Mouse (Mus musculus) granulocyte monocyte progenitor cell, adult 5-6 weeks (primary cell): ENCODE data around the gene Cfap54. TPM values are rescaled to one million over a fixed set of nuclear protein-coding genes. Genes with fewer than 3 reads are reported as not detected.
A peak's percentile ranks its signal among the peaks of the same experiment; 100 is the strongest.

Source experiments
- ATAC-seq: replicated peaks from 2 replicates; pipeline ENCODE4 v1.8.0; 2016; ENCODE audit warnings: mild to moderate bottlenecking, moderate TSS enrichment, inconsistent platforms; ENCODE audit not compliant: poor library complexity, severe bottlenecking
- total RNA-seq, 2 experiments: library from RNA; stranded (forward) in 1 of 2; stranded (reverse) in 1 of 2; fragments of 200-712, 200-1000 nt in 1 of 2; fragments of >200 nt in 1 of 2; fragmentation: Nextera tagmentation in 1 of 2; gene quantifications; 2 replicates each; pipeline ENCODE4 v1.2.3; 2014 to 2017

The Cfap54 gene
- total RNA-seq (2014; fragmentation: Nextera tagmentation), result 0.11 and 1.4 TPM in 2 replicates
- total RNA-seq (2017), result 0.69 and 0.82 TPM in 2 replicates

DNA sequence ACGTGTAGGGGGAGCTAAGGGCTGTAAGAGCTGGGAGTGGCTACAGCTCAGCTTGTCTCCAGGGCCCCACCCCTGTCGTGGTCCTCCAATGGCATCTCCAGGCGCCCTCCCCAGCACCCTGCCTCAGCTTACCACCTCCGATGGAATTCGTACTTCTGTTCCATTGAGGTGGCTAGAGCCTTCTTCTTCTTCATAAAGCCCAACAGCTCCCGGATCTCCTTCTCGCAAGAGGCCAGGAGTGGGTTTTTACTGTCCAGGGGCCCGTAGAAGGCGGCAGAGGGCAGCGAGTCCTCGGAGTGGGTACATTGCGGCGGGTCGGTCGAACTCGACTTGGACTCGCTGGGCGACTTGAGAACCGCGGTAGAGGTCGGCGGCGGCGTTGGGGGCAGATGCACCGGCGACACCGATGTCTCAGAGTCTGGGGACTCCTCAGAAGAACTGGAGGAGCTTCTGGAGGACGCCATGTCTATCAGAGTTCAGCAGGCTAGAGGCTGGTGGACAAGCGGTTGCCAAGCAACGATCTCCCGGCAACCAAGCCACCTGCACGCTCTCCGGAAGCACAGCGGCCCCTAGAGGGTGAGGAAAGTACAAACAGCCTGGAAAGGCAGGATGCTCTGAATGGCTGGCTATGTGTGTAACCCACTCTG, at the start of gene Cfap54:
Gene Cfap54, minus strand, starts transcription at position 486 of the 647 bp plus-strand sequence.
- peak; percentile 80 for ATAC-seq

DNA sequence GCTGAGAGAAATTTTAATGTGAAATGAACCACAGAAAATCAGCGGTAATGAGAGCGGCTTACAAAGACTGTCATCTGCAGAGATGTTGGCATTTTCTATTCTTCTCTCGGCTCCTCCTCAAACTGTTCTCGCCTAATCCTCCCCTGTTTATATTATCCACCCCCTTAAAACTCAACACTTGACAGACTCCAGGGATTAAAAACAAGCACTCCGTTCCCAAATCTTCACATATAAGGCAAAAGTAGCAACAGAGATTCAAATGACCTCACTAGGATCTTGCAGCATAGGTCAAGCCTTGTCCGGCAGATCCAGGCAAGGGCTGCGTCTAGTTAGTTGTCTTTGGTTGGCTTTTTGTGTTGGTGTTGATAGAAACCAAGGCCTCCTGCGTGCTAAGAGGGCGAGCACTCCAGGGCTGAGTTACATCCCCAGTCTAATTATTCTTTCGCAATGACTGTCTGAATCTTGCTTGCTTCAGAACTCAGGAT, 49.1 kb upstream of the Cfap54 start:
- ATAC-seq, result peak; percentile 55

DNA sequence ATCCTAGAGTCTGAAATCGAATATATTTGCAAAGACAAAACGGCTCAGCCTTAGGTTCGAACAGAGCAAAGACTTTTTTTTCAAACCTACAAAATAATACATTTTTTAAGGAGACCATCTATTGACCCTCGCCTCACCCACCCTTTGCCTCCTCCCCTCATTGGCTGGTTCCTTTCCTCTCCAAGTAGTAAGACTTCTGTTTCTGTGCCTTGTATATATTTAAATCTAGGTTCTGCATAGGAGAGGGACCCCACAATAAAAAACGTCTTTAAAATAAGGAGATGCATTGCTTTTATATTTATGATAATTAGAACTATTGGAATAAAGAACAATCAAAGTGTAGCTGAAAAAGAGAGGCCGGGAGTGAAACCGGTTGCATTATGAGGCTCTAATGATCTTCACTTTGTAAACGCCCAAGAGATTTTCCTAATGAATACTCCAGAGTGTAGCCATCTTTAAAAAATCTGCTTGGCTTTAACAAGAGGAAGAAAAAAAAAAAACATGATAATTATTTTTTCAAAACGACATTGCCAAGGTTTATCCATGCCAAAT, 48.6 kb upstream of the Cfap54 start:
- no peak for ATAC-seq

GRCm38 (mm10) chr10:93129345-93129744, 47.9 kb upstream of the Cfap54 start:
- ATAC-seq, result no peak

GRCm38 (mm10) chr10:93128566-93128965, 47.1 kb upstream of the Cfap54 start:
- no peak for ATAC-seq

DNA sequence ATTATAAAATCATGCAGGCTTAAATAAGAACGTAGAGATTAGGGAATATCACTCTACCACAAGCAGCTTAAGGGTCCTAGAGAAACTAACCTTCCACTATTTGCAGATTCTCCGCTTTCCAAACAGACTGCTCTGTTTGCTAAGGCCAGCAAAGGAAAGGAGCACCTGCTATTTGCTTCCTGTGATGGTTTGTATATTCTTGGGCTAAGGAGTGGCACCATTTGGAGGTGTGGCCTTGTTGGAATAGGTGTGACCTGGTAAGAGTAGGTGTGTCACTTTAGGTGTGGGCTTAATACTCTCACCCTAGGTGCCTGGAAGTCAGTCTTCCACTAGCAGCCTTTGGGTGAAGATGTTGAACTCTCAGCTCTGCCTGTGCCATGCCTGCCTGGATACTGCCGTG, 44.6 kb upstream of the Cfap54 start:
- no peak for ATAC-seq

- peak; percentile 90 for ATAC-seq
Measured at GRCm38 (mm10) chr10:93123957-93124613, 42.7 kb upstream of the Cfap54 start.

DNA sequence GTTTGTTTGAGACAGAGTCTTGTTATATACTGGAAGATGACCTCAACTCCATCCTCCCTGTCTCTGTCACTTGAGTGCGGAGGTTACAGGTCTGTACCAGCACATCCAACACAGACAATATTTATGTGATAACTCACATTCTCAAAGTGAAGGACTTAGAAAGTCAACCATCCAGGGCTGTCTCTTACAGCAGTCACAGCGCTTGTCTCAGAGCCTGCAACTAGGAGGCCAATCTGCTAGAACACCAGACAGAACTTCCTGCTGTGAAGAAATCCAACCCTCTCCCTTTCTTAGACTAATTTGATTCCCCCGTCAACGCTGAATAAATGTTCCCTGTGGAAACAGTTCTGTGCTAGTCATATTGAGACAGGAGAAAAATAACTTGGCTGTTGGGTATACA, 41.9 kb upstream of the Cfap54 start:
- ATAC-seq, result peak; percentile 20; the same call in 1 of the 2 replicates

DNA sequence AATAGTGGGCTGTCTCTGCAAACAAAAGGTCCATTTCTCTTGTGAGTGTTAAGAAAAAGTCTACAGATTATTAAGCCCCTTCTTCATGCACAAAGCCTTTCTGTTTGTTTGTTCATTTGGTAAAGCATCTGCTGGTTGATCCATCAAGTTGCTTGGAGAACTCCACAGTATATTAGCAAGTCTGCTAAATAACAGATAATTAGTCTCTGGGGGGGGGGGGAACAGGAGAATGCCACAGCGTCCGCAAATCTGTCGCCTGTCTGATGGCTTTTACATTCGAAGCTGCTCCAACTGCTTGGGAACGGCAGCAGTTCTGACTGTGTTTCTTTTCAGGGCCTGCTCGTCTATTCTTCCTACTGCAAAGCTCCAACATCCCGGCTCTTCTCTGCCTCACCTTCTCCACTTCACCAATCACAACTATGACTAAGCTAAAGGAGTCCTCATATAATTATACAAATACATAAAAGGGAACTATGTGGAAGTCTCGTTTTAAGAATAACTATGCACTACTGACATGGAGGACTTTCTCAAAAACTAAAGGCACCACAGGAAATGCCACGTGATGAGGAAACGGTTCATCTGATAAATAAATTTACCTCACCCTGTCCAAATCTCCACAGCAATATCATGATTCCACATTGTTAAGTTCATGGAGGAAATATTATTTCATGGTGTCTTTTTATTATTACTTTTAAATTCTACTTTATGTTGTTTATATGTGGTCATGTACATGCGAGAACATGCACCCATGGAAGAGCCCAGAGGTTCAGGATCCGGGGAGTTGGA, 41.2 kb upstream of the Cfap54 start:
- no peak for ATAC-seq

DNA sequence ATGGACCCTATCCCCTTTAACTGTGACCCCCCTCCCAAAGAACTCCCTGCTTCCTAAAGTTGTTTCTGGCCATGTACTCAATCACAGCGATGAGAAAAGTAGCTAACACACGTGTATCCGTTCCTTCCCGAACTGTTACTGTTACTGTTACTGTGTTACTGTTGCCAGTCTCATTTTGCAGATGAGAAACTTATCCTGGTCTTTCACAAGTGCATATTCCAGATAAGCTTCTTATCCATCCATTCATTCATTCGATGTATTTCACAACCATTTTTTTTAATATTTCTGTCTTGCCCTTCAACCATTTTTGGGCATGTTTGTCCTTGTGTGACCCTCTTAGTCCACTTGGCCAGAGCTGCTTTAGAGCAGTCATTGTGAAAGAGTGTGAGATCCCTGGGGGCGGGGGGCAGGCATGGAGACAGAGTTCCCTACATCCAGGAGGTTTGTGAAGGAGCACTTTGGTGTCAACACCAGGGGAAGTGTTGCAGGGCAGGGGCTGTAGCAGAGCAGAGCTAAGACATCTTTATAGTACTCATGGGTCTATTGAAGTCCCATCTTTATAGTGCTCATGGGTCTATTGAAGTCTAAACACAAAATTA, 39.9 kb upstream of the Cfap54 start:
- ATAC-seq, result 0 out of 2 replicates have a peak, but pooled peaks have one; percentile 6

DNA sequence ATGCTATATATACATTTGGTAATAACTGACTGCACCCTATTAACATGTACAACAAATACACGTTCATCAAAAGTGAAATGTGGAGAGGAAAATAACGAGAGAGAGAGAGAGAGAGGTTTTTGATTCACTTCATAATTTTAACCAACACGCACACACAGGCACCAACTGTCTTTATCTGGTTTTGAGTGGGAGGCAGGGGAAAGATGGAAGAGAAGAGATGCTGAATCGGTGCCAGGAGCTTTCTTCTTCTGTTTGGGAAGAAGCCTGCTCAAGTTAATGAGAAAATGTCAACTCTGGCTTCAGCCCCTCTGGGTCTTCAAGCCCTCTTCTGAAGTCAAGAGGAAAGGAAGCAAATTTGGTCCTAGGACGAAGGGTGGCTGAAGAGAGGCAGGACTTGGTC, 38.4 kb upstream of the Cfap54 start:
- ATAC-seq, result no peak

- ATAC-seq, result no peak
Measured at GRCm38 (mm10) chr10:93116636-93117035, 35.2 kb upstream of the Cfap54 start.

DNA sequence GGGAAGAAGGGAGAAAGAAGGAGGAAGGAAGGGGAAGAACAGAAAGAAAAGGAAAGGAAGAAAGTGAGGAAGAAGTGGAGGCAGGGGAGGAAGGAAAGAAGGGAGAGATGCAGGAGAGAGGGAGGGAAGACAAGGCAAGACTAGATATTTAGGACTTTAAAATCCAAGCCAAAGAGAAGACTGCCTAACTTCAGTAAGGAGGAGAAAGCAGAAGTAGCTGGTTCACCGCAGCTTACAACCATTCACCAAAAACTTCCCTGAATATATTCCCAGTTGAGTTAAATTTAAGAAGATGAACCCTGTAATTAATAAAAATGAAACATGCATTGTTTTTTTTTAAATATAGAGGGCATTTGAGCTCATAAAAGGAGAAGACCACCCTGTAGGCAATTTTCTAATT, 34.3 kb upstream of the Cfap54 start:
- ATAC-seq, result no peak

- no peak for ATAC-seq
Measured at GRCm38 (mm10) chr10:93114782-93115181, 33.4 kb upstream of the Cfap54 start.

- ATAC-seq, result no peak
Measured at GRCm38 (mm10) chr10:93113968-93114367, 32.5 kb upstream of the Cfap54 start.

DNA sequence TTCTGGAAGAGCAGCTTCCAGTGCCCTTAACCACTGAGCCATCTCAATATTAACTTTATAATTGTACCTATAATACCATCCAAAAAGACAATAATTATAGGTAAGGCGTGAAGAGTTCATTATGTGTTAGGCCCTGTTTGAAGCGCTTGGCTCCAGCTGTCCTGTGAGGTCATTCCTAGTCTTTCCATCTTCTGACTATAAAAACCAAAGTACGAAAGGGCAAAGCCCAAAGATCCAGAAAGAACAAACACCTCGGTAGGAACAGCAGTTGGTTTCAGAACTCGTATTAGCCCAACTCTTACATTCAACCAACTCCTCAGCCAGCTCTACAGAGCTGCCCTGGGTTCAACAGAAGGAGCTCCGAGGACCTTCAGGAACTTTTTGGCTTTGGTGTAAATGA, 30.6 kb upstream of the Cfap54 start:
- no peak for ATAC-seq

- peak; percentile 93 for ATAC-seq
Measured at GRCm38 (mm10) chr10:93111412-93111811, 30.0 kb upstream of the Cfap54 start.

GRCm38 (mm10) chr10:93105358-93105757, 23.9 kb upstream of the Cfap54 start:
- ATAC-seq, result no peak

GRCm38 (mm10) chr10:93104357-93104756, 22.9 kb upstream of the Cfap54 start:
- ATAC-seq, result no peak

DNA sequence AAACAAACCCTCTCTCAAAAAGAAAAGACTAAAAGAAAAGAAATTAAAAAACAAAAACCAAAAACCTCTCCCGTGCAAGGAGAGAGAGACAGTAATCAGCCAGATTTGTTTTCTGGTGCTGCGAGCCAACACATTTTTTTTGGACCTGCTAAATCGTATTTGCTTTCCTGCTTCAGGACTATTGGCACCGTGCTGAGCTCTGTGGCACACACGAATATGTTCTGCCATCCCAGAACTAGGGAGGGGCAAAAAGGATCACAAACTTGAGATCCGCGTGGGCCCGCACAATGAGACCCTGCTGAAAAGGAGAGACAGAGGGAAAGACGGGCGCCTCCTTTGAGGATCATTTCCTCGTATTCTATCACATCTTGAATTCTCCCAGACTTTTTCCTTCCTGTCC, 22.3 kb upstream of the Cfap54 start:
- no peak for ATAC-seq
